Mouse (Mus musculus) right cerebral cortex, adult 18-20 months (tissue): ENCODE results near the gene Cyp1a1.

Experiments used
- DNase-seq: peaks from one replicate; pipeline ENCODE4 v3.0.0; 2022; ENCODE audit warnings: mixed read lengths

Gene Cyp1a1

DNA sequence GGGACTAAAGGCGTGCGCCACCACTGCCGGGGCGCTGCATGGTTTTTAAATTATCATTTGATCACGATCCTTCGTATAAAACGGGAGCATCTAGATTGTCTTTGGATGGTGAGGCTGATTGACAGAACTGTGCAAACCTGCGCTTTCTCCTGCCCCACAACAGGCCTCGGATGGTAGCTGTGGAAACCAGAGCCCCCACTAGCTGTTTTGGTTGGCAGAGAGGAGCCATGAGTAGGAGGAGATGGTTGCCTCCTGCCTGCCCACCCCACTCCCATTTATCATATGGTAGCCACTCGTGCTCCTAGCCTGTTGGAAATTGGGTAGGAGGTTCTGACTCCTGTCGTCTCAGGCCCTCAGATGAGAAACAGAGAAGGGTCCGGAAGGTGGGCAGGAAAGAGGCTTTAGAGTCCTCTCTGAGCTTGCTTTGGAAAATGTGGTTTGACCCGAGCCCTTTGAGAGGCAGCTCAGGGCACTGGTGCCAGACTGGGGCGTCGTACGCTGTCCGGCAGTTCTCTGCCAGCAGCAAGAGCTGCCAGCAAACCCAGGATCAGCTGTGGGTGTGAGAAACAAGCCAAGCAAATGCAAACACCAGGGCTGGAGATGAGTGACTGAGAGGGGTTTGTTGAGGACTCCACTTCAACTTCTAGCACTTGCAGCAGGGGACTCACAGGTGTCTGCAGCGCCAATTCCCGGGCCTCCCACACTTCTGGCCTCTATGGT is 30.9 kb upstream of the Cyp1a1 start:
- no peak for DNase-seq

DNA sequence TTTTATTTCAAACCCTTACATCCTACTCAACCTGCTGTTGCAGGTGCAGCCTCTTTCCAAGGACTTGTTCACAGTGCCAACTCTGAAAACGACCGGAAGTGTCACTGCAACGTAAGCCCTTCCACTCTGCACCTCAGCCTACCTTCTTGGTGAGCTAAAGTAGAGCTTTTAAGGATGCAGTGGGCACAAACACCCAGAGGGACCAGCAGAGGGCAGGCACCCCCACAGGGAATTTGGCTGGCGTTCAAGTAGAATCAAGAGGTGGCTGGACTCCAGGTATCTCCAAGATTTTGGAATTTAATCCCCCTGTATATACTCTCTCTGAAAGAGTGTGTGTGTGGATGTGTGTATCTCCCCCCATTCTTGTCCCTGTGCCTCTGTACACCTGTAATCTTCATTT is 29.9 kb upstream of the Cyp1a1 start:
- DNase-seq: no peak

DNA sequence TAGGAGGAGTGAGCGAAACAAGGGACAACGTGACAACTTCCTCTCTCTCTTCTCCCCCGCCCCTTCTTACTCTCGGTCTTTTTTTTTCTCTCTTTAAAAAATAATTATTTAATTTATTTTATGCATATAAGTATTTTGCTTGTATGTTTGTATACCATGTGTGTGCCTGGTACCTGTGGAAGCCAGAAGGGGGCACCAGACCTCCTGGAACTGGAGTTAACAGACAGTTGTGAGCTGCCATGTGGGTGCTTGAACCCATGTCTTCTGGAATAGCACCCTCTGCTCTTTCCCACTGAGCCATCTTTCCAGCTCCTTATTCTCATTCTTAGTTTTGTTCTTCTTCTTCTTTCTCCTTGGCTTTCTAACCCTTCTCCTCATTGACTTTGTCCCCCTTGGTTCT is 28.8 kb upstream of the Cyp1a1 start:
- DNase-seq: no peak

DNA sequence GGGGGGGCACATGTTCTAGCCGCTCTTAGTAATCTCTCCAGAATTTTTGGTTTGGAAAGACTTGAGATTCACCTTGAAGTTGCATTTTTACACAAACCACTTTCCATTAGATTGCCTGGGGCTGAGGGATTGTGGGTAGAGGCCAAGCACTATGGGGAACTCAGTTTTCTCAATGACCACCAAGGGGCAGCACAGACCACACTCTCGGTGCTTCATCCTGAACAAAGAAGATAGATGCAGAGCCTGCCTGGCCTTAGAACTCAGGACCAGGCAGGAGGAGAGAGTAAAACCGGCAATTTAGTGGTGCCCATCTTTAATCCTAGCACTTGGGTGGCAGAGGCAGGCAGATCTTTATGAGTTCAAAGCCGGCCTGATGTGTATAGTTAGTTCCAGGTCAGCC is 28.0 kb upstream of the Cyp1a1 start:
- DNase-seq: peak; percentile 74

DNA sequence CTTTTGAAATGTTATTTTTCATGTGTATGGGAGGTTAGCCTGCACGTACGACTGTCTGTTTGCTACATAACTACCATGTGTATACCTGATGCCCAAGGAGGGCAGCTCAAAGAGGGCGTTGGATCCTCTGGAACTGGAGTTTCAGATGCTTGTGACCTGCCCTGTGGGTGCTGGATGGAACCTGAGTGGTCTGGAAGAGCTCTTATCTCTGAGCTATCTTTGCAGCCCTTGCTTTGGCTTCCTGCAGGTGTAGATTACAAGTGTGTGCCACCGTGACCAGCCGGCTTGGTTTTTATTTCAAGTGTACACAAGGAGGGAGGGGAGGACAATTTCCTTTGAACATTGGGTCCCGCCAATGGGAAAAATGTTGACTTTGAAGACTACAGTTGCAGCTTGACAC is 27.2 kb upstream of the Cyp1a1 start:
- no peak for DNase-seq

DNA sequence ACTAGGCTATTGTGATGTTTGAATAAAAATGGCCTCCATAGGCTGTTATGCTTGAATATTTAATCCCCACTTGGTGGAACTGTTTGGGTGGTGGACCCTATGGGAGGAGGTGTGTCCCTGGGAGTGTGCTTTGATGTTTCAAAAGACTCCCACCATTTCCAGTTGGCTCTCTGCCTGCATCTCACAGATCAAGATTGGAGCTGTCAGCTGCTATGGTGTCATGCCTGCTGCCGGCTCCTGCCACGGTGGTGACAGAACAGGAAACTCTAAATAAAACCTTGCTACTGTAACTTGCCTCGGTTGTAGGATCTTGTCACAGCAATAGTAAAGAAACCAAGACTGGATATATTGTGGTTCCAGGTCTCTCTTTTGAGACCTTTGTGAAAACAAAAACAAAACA is 26.2 kb upstream of the Cyp1a1 start:
- no peak for DNase-seq

- no peak for DNase-seq
Observed at GRCm38 (mm10) chr9:57664616-57665015, 23.1 kb upstream of the Cyp1a1 start.

GRCm38 (mm10) chr9:57666536-57666935 is 21.2 kb upstream of the Cyp1a1 start:
- no peak for DNase-seq

DNA sequence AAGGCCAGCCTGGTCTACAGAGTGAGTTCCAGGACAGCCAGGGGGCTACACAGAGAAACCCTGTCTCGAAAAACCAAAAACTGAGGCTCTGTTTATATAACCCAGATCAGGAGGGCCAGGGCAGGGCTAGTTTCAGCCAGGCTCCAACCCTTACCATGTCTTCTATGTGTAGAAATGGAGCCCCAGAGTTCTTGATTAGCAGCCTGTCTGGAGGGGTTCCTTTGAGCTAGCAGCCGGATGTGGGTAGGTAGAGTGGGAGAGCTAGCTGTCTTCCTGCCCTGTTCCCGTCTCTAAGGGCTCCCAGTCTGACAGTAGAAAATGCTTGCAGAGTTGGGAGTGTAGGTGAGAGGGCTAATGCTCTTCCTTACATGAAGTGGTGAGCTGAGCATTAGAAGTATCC is 20.6 kb upstream of the Cyp1a1 start:
- no peak for DNase-seq

- DNase-seq: no peak
Observed at GRCm38 (mm10) chr9:57667817-57668216, 19.9 kb upstream of the Cyp1a1 start.

- no peak for DNase-seq
Observed at GRCm38 (mm10) chr9:57668277-57668676, 19.5 kb upstream of the Cyp1a1 start.

GRCm38 (mm10) chr9:57669566-57669965 is 18.2 kb upstream of the Cyp1a1 start:
- no peak for DNase-seq

DNA sequence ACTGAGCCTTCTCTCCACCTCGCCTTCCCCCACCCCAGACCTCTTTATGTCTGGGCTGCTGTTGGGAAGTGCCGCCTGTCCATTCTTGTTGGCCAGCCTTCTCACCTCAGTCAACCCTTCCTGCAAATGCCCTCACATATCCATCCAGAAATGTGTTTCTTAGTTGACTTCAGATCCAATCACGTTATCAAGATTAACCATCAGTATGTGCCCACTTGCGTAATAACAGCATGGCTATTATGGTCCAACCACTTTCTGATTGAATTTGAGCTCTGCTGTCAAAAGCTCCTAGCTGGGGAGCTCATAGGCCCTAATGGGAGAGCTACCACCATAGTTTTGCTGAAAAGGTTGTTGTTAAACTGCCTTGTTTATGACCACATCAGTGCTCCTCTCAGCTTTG is 16.7 kb upstream of the Cyp1a1 start:
- no peak for DNase-seq

DNA sequence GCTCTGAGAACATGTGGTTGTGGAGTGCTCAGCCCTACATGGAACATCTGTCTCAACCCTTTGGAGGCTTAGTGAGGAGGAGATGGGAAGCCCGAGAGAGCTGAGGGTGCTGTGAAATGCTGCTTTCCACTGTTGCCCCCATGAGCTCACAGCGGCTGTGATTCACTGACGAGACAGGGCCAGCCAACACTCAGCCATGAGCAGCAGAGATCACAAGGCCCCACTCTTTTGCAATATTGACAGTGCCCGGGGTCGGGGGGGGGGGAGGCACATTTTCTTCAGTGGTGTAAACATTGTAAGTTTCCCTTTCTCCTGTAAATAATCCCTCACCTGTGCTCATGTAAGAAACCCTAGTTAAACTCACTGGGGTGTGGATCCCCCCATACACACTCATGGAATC is 16.2 kb upstream of the Cyp1a1 start:
- DNase-seq: no peak

GRCm38 (mm10) chr9:57681411-57681810 is 6.3 kb upstream of the Cyp1a1 start:
- DNase-seq: no peak

GRCm38 (mm10) chr9:57683520-57683919 is 4.2 kb upstream of the Cyp1a1 start, which contains the start of gene Cyp1a2:
Cyp1a2 (minus strand) TSS chr9:57683703.
- DNase-seq: no peak

- DNase-seq: no peak
Observed at GRCm38 (mm10) chr9:57686011-57686410, 1.7 kb upstream of the Cyp1a1 start.

GRCm38 (mm10) chr9:57688158-57688557 is 430 bp downstream of the Cyp1a1 start:
- DNase-seq: no peak

- no peak for DNase-seq
Observed at GRCm38 (mm10) chr9:57688606-57689005, 878 bp downstream of the Cyp1a1 start.

GRCm38 (mm10) chr9:57694108-57694507 is 6.4 kb downstream of the Cyp1a1 start:
- no peak for DNase-seq

- peak; percentile 70 for DNase-seq
Observed at GRCm38 (mm10) chr9:57696380-57697285, 8.9 kb downstream of the Cyp1a1 start.

GRCm38 (mm10) chr9:57697380-57697779 is 9.7 kb downstream of the Cyp1a1 start:
- no peak for DNase-seq

DNA sequence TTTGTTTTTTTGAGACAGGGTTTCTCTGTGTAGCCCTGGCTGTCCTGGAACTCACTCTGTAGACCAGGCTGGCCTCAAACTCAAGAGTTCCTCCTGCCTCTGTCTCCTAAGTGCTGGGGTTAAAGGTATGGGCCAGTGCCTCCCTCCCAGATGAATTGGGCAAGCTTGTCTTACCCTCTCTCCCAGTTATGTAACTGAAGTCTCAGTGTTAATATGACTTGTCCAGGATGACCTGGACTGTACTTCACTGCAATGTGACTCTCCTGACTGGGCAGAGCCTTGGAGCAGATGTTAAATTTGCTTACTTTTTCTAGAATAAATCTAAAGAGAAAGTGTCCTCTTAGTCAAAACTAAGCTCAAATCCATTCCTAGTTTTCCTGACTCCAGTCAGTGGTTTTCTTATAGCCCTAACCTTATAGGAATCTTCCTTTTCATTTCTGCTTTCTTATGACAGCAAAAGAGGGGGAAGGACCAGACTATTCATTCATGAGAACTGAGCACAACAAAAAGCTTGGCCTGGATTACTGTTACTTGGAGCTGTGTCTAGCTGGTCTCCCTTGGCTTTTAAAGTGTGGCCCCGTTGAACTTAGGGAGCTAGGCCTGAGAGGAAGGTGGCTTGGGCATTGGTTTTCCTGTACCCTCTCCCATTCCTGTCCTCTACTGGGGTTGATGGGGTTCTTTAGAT is 10.9 kb downstream of the Cyp1a1 start:
- no peak for DNase-seq

DNA sequence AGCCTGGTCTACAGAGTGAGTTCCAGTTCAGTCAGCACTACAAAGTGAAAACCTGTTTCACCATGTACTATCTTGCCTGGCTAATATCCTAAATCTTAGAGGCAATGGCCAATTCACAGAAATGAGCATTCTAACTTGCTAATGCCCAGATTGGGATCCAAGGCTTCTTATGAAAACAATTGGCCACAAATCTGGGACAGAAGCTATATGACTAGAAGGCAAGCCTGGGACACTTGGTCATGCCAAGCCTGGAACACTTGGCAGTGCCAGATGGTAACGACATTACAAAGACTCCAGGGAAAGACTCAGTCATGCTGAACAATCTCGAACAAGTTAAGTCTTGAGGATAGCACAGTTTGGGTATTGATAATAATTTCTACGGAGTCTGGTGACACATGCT is 18.8 kb downstream of the Cyp1a1 start:
- DNase-seq: no peak
